Mouse (Mus musculus) left cerebral cortex, adult 8-10 months (tissue): ENCODE results near the gene Olfr1156. TPM values are rescaled to one million over a fixed set of nuclear protein-coding genes. Genes with fewer than 3 reads are reported as not detected.

Experiments used
- DNase-seq, 2 experiments: peaks; one replicate each; pipeline ENCODE4 v3.0.0; 2022; ENCODE audit warnings: low spot score in 2 of 2
- total RNA-seq, 4 experiments: library from RNA; stranded (reverse); gene quantifications; 2 replicates each; pipeline ENCODE4 v1.2.4; 2022

The Olfr1156 gene
- total RNA-seq: under 1 TPM in 3 of 4 experiments, not detected in 1; 0.14 to 0.23 (median 0.22) TPM

DNA sequence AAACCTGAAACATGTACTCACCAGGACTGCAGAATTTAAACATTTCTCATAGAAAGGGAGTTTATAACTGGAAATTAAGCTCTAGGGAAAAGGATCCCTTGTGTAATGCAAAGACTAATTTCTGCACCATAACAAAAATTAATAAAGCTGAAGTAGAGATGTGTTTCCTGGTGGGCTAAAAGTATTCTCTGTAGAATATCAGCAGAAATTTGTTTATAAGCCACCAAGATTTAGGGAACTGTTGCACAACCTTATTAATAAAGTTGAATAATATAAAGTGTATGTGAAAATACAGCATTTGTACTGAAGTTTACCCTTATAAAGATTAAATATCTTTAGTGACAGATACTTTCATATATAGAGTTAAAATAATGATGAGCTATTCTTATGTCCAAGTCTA, at the start of gene Olfr1156:
Gene Olfr1156, minus strand, starts transcription at position 101 of the 400 bp plus-strand sequence.
- no peak for DNase-seq

- DNase-seq: no peak
Measured at GRCm38 (mm10) chr2:87989813-87990212, 36.9 kb upstream of the Olfr1156 start, which contains the start of gene Olfr1158. TSS of gene Olfr1158 (plus strand) at chr2:87990113.

- no peak for DNase-seq
Measured at GRCm38 (mm10) chr2:87974563-87974962, 21.7 kb upstream of the Olfr1156 start, which contains the start of gene Olfr74. TSS of gene Olfr74 (minus strand) at chr2:87974663.

- no peak for DNase-seq
Measured at GRCm38 (mm10) chr2:87968199-87968598, 15.3 kb upstream of the Olfr1156 start, which contains the start of gene Olfr1157. TSS of gene Olfr1157 (minus strand) at chr2:87968299.

DNA sequence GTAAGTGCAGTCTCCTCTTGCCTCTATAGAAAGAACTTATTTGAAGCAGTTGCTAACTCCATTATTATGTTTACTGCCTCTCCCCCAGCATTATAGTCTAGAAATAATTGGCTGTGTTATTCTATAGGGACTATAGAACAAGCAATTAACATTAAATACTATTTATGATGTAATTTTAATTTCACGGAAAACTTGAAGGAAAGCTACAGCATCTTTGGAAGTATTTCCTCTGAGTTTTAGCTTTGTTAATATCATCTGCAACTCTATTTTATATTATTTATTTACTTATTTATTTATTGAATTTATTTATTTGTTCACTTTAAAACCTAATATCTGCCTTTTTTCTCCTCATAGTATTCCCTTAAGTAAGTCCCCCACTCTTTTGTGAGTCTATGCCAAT, 7.9 kb downstream of the Olfr1156 start, which contains the start of gene Olfr1155:
Gene Olfr1155, minus strand, starts transcription at position 101 of the 400 bp plus-strand sequence.
- no peak for DNase-seq

DNA sequence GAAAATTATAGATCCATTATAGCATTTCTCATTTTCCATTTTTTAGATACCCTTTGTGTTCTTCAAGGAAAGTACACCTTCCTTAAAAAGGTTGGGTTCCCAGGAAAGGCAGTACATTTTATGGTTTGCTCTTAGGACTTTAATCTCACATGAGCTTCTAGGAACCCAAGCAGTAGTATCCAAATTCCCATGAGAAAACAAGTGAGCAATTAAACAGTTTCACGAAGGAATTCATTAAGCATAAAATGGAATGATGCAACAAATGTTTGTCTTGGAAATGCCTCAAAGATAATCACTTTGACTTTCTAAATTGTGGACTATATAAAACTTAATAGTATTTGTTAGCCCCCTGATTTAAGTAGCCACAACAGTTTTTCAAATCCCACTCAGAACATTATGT, 47.8 kb downstream of the Olfr1156 start, which contains the start of gene Olfr1154:
Gene Olfr1154, minus strand, starts transcription at position 101 of the 400 bp plus-strand sequence.
- no peak for DNase-seq

Other genes with a start within 250 kb of the Olfr1156 start
- gene Olfr1137, start 239.9 kb downstream of the Olfr1156 start, total RNA-seq: not detected
- not detected for gene Olfr1138, start 213.1 kb downstream of the Olfr1156 start, total RNA-seq
- not detected for gene Olfr1140, start 209.3 kb downstream of the Olfr1156 start, total RNA-seq
- not detected for gene Olfr1141, start 199.1 kb downstream of the Olfr1156 start, total RNA-seq
- gene Olfr152, start 173.6 kb downstream of the Olfr1156 start, total RNA-seq: not detected
- gene Olfr1143, start 152.5 kb downstream of the Olfr1156 start, total RNA-seq: not detected
- not detected for gene Olfr1145, start 143.3 kb downstream of the Olfr1156 start, total RNA-seq
- gene Olfr1148, start 122.6 kb downstream of the Olfr1156 start, total RNA-seq: not detected
- gene Olfr1150-ps1, start 109.1 kb downstream of the Olfr1156 start, total RNA-seq: not detected
- gene Olfr1151, start 97.2 kb downstream of the Olfr1156 start, total RNA-seq: not detected
- not detected for gene Olfr1152, start 86.6 kb downstream of the Olfr1156 start, total RNA-seq
- gene Olfr1153, start 58.1 kb downstream of the Olfr1156 start, total RNA-seq: not detected
- gene Olfr1154, start 47.9 kb downstream of the Olfr1156 start, total RNA-seq: not detected
- gene Olfr1155, start 8.0 kb downstream of the Olfr1156 start, total RNA-seq: not detected
- not detected for gene Olfr1157, start 15.2 kb upstream of the Olfr1156 start, total RNA-seq
- not detected for gene Olfr74, start 21.6 kb upstream of the Olfr1156 start, total RNA-seq
- not detected for gene Olfr1158, start 37.0 kb upstream of the Olfr1156 start, total RNA-seq
- gene Olfr1160, start 55.2 kb upstream of the Olfr1156 start, total RNA-seq: not detected
- gene Olfr1161, start 69.7 kb upstream of the Olfr1156 start, total RNA-seq: not detected
- gene Olfr73, start 84.6 kb upstream of the Olfr1156 start, total RNA-seq: not detected
- gene Olfr1162, start 98.0 kb upstream of the Olfr1156 start, total RNA-seq: not detected
- not detected for gene Olfr1163, start 118.7 kb upstream of the Olfr1156 start, total RNA-seq
- gene Olfr1164, start 140.9 kb upstream of the Olfr1156 start, total RNA-seq: not detected
- gene Olfr1166, start 175.2 kb upstream of the Olfr1156 start, total RNA-seq: not detected
- gene Olfr1167, start 202.1 kb upstream of the Olfr1156 start, total RNA-seq: not detected
- gene Olfr1168, start 228.8 kb upstream of the Olfr1156 start, total RNA-seq: not detected